Mouse (Mus musculus) ES-Bruce4 (cell line): ENCODE results near the gene Ing2. TPM values are rescaled to one million over a fixed set of nuclear protein-coding genes. Genes with fewer than 3 reads are reported as not detected.

Experiments used
- H3K27ac ChIP-seq: 2 replicates; pipeline ENCODE4 v1.5.1; 2012; ENCODE audit warnings: low read length, inconsistent platforms; ENCODE audit not compliant: insufficient read depth
- H3K27me3 ChIP-seq: 2 replicates; pipeline ENCODE4 v1.6.1; 2012; ENCODE audit warnings: mild to moderate bottlenecking, low read length, inconsistent platforms; ENCODE audit not compliant: control insufficient read depth, poor library complexity, insufficient read depth, severe bottlenecking
- H3K36me3 ChIP-seq: 2 replicates; pipeline ENCODE4 v1.6.1; 2012; ENCODE audit warnings: inconsistent platforms, mild to moderate bottlenecking, low read length, moderate library complexity; ENCODE audit not compliant: control insufficient read depth, poor library complexity, insufficient read depth, severe bottlenecking
- H3K4me1 ChIP-seq: one replicate; pipeline ENCODE4 v1.8.1; 2011; ENCODE audit warnings: low read length; ENCODE audit not compliant: control insufficient read depth, insufficient read depth
- H3K4me3 ChIP-seq: 2 replicates; pipeline ENCODE4 v1.5.1; 2011; ENCODE audit warnings: low read depth, mild to moderate bottlenecking, low read length
- H3K9ac ChIP-seq: 2 replicates; pipeline ENCODE4 v1.6.1; 2012; ENCODE audit warnings: low read depth, mild to moderate bottlenecking, inconsistent platforms; ENCODE audit not compliant: poor library complexity, severe bottlenecking
- H3K9me3 ChIP-seq: replicated peaks from 2 replicates; pipeline ENCODE4 v1.6.1; 2012; ENCODE audit warnings: mild to moderate bottlenecking, low read length, inconsistent platforms; ENCODE audit not compliant: control insufficient read depth, poor library complexity, insufficient read depth, severe bottlenecking
- CTCF ChIP-seq: IDR thresholded peaks from one replicate; pipeline ENCODE4 v1.8.1; 2011; ENCODE audit warnings: low read depth, low read length
- EP300 ChIP-seq: IDR thresholded peaks from 2 replicates; pipeline ENCODE4 v1.6.1; 2011; ENCODE audit warnings: low read depth, low read length; ENCODE audit not compliant: insufficient read depth
- POLR2A ChIP-seq: IDR thresholded peaks from one replicate; pipeline ENCODE4 v1.8.1; 2011; ENCODE audit warnings: low read length; ENCODE audit not compliant: insufficient read depth
- polyA plus RNA-seq: library from polyadenylated mRNA; stranded (reverse); fragments of >200 nt; gene quantifications from 2 replicates; pipeline ENCODE4 v1.2.4, GENCODE M21; 2011; ENCODE audit warnings: low read depth; ENCODE audit not compliant: missing spikeins, insufficient read depth, insufficient read length

The Ing2 gene
- polyA plus RNA-seq, 1 experiment = 25.3 TPM

- no peak overlapping the region for H3K27ac ChIP-seq
- H3K36me3 ChIP-seq = no peaks in the 10 kb centered on the region
- no peak overlapping the region for H3K4me3 ChIP-seq
- no peaks in the 10 kb centered on the region for H3K27me3 ChIP-seq
- no peaks in the 10 kb centered on the region for H3K9me3 ChIP-seq
- no peak for TF ChIP-seq POLR2A
- no peak overlapping the region for H3K9ac ChIP-seq
- no peaks in the 10 kb centered on the region for H3K4me1 ChIP-seq
These were observed 16.5 kb upstream of the Ing2 start for GRCm38 (mm10) chr8:47691831-47692230.

GRCm38 (mm10) chr8:47691303-47691702, 15.9 kb upstream of the Ing2 start:
- H3K4me3 ChIP-seq = no peak overlapping the region
- no peaks in the 10 kb centered on the region for H3K9me3 ChIP-seq
- no peaks in the 10 kb centered on the region for H3K4me1 ChIP-seq
- no peak overlapping the region for H3K27ac ChIP-seq
- no peaks in the 10 kb centered on the region for H3K27me3 ChIP-seq
- H3K36me3 ChIP-seq = no peaks in the 10 kb centered on the region
- H3K9ac ChIP-seq = no peak overlapping the region; the same call in 1 of the 2 replicates
- TF ChIP-seq EP300 (no peak), POLR2A (no peak), CTCF (no peak)

GRCm38 (mm10) chr8:47690674-47691078, 15.3 kb upstream of the Ing2 start:
- no peaks in the 10 kb centered on the region for H3K36me3 ChIP-seq
- peak overlapping the region; percentile 2; the same call in 1 of the 2 replicates for H3K9ac ChIP-seq
- TF ChIP-seq POLR2A (no peak), CTCF (no peak), EP300 (no peak)
- H3K9me3 ChIP-seq = no peaks in the 10 kb centered on the region
- 0 out of 2 replicates have a peak overlapping the region, but pooled peaks have one; percentile 1 for H3K27ac ChIP-seq
- H3K27me3 ChIP-seq = no peaks in the 10 kb centered on the region
- no peak overlapping the region for H3K4me3 ChIP-seq
- H3K4me1 ChIP-seq = no peaks in the 10 kb centered on the region

- TF ChIP-seq CTCF (peak; percentile 38), POLR2A (no peak)
- H3K27me3 ChIP-seq = no peaks in the 10 kb centered on the region
- no peak overlapping the region for H3K4me3 ChIP-seq
- H3K9ac ChIP-seq = no peak overlapping the region
- no peak overlapping the region for H3K27ac ChIP-seq
- H3K9me3 ChIP-seq = no peaks in the 10 kb centered on the region
- H3K4me1 ChIP-seq = no peaks in the 10 kb centered on the region
- no peaks in the 10 kb centered on the region for H3K36me3 ChIP-seq
These were observed 14.5 kb upstream of the Ing2 start for GRCm38 (mm10) chr8:47689704-47690326.

GRCm38 (mm10) chr8:47684441-47684840, 9.1 kb upstream of the Ing2 start:
- Histone ChIP-seq H3K27ac (no peak overlapping the region), H3K36me3 (peaks cover 13% of the 10 kb centered on the region), H3K9me3 (no peaks in the 10 kb centered on the region), H3K27me3 (no peaks in the 10 kb centered on the region), H3K4me3 (no peak overlapping the region), H3K9ac (no peak overlapping the region), H3K4me1 (no peaks in the 10 kb centered on the region)
- TF ChIP-seq EP300 (no peak), POLR2A (no peak), CTCF (no peak)

- Histone ChIP-seq H3K9ac (no peak overlapping the region), H3K4me1 (no peaks in the 10 kb centered on the region), H3K27ac (no peak overlapping the region), H3K4me3 (no peak overlapping the region), H3K9me3 (no peaks in the 10 kb centered on the region), H3K36me3 (peaks cover 13% of the 10 kb centered on the region), H3K27me3 (no peaks in the 10 kb centered on the region)
- TF ChIP-seq POLR2A = no peak
- TF ChIP-seq EP300 = no peak
- TF ChIP-seq CTCF = no peak
These were observed 8.6 kb upstream of the Ing2 start for GRCm38 (mm10) chr8:47683994-47684393.
